Mouse (Mus musculus) forebrain, embryonic 11.5 days (tissue): ENCODE measurements around the gene Il17re. TPM values are rescaled to one million over a fixed set of nuclear protein-coding genes. Genes with fewer than 3 reads are reported as not detected.

Experiments used
- ATAC-seq: fragments of 200-750 bp; cut with Nextera tagmentation; replicated peaks from 2 replicates; pipeline ENCODE4 v1.8.0; 2017; ENCODE audit warnings: moderate TSS enrichment; ENCODE audit not compliant: low FRiP score
- DNase-seq: peaks from one replicate; pipeline ENCODE4 v3.0.0-alpha.2; 2017; ENCODE audit warnings: low spot score
- H3K27ac ChIP-seq: fragments of 300-500 bp; sonication (generic); 2 replicates; pipeline ENCODE4 v1.5.1; 2014; ENCODE audit warnings: low read depth, low read length
- H3K27me3 ChIP-seq: fragments of 300-500 bp; sonication (generic); 2 replicates; pipeline ENCODE4 v1.6.1; 2014; ENCODE audit warnings: mild to moderate bottlenecking, low read length, mixed read lengths; ENCODE audit not compliant: control insufficient read depth, insufficient read depth
- H3K36me3 ChIP-seq: fragments of 300-500 bp; sonication (generic); 2 replicates; pipeline ENCODE4 v1.6.1; 2014; ENCODE audit warnings: mild to moderate bottlenecking, low read length, moderate library complexity, mixed read lengths; ENCODE audit not compliant: control insufficient read depth, insufficient read depth
- H3K4me1 ChIP-seq: fragments of 300-500 bp; sonication (generic); replicated peaks from 2 replicates; pipeline ENCODE4 v1.6.1; 2014; ENCODE audit warnings: low read length, mixed read lengths; ENCODE audit not compliant: control insufficient read depth, insufficient read depth
- H3K4me2 ChIP-seq: fragments of 300-500 bp; sonication (generic); 2 replicates; pipeline ENCODE4 v1.6.1; 2014; ENCODE audit warnings: low read depth, mild to moderate bottlenecking, low read length, moderate library complexity, mixed read lengths; ENCODE audit not compliant: severe bottlenecking
- H3K4me3 ChIP-seq: fragments of 300-500 bp; sonication (generic); 2 replicates; pipeline ENCODE4 v1.5.1; 2014; ENCODE audit warnings: low read depth, low read length
- H3K9ac ChIP-seq: fragments of 300-500 bp; sonication (generic); 2 replicates; pipeline ENCODE4 v1.6.1; 2014; ENCODE audit warnings: low read length
- H3K9me3 ChIP-seq: fragments of 300-500 bp; sonication (generic); 2 replicates; pipeline ENCODE4 v1.6.1; 2016; ENCODE audit warnings: low read length, mixed read lengths; ENCODE audit not compliant: control insufficient read depth
- WGBS: fragments of 180-500 bp; shearing (Covaris S2); extraction: QIAGEN DNeasy Blood & Tissue Kit; methylation state at CpG from one replicate; pipeline ENCODE4 v1.1.7; 2014; 5-methylcytosine and 5-hydroxymethylcytosine counted together
- polyA plus RNA-seq: library from polyadenylated mRNA; unstranded; fragments of >200 nt; fragmentation: Nextera tagmentation; extraction: Ambion mirVana; gene quantifications from 2 replicates; pipeline ENCODE4 v1.2.1, GENCODE M21; 2014

The Il17re gene
- polyA plus RNA-seq, 1 experiment from 2014 or later: 1.0 TPM

DNA sequence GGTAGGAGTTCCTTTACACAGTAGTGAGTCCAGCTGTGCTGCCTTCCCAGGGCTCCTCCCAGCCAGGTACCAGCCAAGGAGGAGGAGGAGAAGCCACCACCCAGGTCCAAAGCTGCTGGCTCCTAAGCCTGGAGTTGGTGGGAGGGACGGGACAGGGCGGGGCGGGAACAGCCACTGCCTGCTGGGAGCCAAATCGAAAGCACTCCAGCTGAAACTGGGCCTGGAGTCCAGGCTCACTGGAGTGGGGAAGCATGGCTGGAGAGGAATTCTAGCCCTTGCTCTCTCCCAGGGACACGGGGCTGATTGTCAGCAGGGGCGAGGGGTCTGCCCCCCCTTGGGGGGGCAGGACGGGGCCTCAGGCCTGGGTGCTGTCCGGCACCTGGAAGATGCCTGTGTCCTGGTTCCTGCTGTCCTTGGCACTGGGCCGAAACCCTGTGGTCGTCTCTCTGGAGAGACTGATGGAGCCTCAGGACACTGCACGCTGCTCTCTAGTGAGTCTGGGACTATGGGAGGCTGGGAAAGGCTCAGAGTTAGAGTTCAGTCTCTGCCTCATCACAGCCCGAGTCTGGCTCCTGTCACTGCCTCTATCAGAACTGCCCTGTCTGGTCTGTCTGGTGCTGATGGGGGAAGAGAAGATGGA is 13.1 kb downstream of the Il17re start, which contains the start of gene Il17rc:
TSS of gene Il17rc (plus strand) at position 131 of the 640 bp plus-strand sequence.
- Histone ChIP-seq H3K36me3 (no peaks in the 10 kb centered on the region), H3K27me3 (peaks cover 7% of the 10 kb centered on the region), H3K27ac (no peak within 1 kb of the TSS), H3K4me2 (peak within 1 kb of the TSS; percentile 19; the same call in 1 of the 2 replicates), H3K4me3 (no peak within 1 kb of the TSS), H3K9ac (peak within 1 kb of the TSS; percentile 6; the same call in 1 of the 2 replicates), H3K9me3 (no peaks in the 10 kb centered on the region), H3K4me1 (peaks cover 8% of the 10 kb centered on the region; the same call in 1 of the 2 replicates)
- DNase-seq (no peak), ATAC-seq (no peak)
- WGBS: 22% methylated on average over 12 of the region's 12 CpGs

GRCm38 (mm10) chr6:113472061-113472460 is 13.8 kb downstream of the Il17re start:
- Histone ChIP-seq H3K36me3 (no peaks in the 10 kb centered on the region), H3K4me2 (no peak overlapping the region), H3K9ac (no peak overlapping the region), H3K4me1 (peaks cover 8% of the 10 kb centered on the region; the same call in 1 of the 2 replicates), H3K9me3 (no peaks in the 10 kb centered on the region), H3K27me3 (peaks cover 7% of the 10 kb centered on the region), H3K27ac (no peak overlapping the region), H3K4me3 (no peak overlapping the region)
- ATAC-seq (no peak), DNase-seq (no peak)
- WGBS: 65% methylated on average over 10 of the region's 10 CpGs

GRCm38 (mm10) chr6:113473246-113473645 is 15.0 kb downstream of the Il17re start:
- Histone ChIP-seq H3K27me3 (peaks cover 7% of the 10 kb centered on the region), H3K4me2 (no peak overlapping the region), H3K4me3 (no peak overlapping the region), H3K27ac (no peak overlapping the region), H3K9ac (no peak overlapping the region), H3K36me3 (no peaks in the 10 kb centered on the region), H3K4me1 (peaks cover 8% of the 10 kb centered on the region; the same call in 1 of the 2 replicates), H3K9me3 (no peaks in the 10 kb centered on the region)
- no peak for ATAC-seq
- DNase-seq: no peak
- WGBS: 87% methylated on average over 2 of the region's 2 CpGs

DNA sequence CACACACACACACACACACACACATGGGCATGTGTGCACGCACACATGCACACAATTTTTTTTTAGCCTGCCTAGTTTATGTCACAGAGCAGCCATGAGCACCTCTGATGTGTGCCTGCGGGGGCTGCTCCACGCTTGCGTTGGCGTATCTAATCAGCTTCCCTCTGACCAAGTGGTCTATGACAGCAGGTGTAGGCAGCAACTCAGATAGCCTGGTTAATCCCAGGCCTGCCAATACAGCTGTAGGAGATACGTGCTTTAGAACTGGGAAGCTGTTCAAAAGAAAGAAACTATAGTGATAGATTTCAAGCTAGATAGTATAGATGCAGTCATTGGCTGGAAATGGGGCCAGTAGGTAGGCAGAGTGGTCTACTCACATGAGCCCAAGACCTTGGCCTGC is 15.4 kb downstream of the Il17re start:
- Histone ChIP-seq H3K27me3 (peaks cover 7% of the 10 kb centered on the region), H3K9me3 (no peaks in the 10 kb centered on the region), H3K9ac (no peak overlapping the region), H3K4me3 (no peak overlapping the region), H3K27ac (no peak overlapping the region), H3K36me3 (no peaks in the 10 kb centered on the region), H3K4me2 (no peak overlapping the region), H3K4me1 (peaks cover 8% of the 10 kb centered on the region; the same call in 1 of the 2 replicates)
- 86% methylated on average over 6 of the region's 6 CpGs for WGBS
- no peak for ATAC-seq
- DNase-seq: no peak

GRCm38 (mm10) chr6:113477353-113477752 is 19.1 kb downstream of the Il17re start:
- 69% methylated on average over 7 of the region's 7 CpGs for WGBS
- Histone ChIP-seq H3K9me3 (no peaks in the 10 kb centered on the region), H3K9ac (no peak overlapping the region), H3K4me3 (no peak overlapping the region), H3K4me2 (no peak overlapping the region), H3K27ac (no peak overlapping the region), H3K4me1 (peaks cover 5% of the 10 kb centered on the region; the same call in 1 of the 2 replicates), H3K27me3 (no peaks in the 10 kb centered on the region), H3K36me3 (no peaks in the 10 kb centered on the region)
- no peak for DNase-seq
- ATAC-seq: no peak

DNA sequence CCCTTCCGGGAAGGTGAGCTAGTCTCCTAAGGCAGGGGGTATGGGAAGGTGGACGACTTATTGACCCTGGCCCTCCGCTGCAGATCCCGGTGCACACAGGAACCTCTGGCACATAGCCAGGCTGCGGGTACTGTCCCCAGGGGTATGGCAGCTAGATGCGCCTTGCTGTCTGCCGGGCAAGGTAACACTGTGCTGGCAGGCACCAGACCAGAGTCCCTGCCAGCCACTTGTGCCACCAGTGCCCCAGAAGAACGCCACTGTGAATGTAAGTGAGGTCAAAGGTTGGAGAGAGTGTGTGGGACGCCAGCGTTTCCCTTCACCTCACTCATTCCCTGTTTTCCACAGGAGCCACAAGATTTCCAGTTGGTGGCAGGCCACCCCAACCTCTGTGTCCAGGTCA is 20.6 kb downstream of the Il17re start:
- H3K4me1 ChIP-seq: peaks cover 7% of the 10 kb centered on the region
- no peaks in the 10 kb centered on the region for H3K27me3 ChIP-seq
- no peak overlapping the region for H3K9ac ChIP-seq
- no peaks in the 10 kb centered on the region for H3K9me3 ChIP-seq
- H3K4me2 ChIP-seq: no peak overlapping the region
- no peaks in the 10 kb centered on the region for H3K36me3 ChIP-seq
- DNase-seq (no peak), ATAC-seq (no peak)
- H3K4me3 ChIP-seq: no peak overlapping the region
- no peak overlapping the region for H3K27ac ChIP-seq
- 84% methylated on average over 10 of the region's 10 CpGs for WGBS

DNA sequence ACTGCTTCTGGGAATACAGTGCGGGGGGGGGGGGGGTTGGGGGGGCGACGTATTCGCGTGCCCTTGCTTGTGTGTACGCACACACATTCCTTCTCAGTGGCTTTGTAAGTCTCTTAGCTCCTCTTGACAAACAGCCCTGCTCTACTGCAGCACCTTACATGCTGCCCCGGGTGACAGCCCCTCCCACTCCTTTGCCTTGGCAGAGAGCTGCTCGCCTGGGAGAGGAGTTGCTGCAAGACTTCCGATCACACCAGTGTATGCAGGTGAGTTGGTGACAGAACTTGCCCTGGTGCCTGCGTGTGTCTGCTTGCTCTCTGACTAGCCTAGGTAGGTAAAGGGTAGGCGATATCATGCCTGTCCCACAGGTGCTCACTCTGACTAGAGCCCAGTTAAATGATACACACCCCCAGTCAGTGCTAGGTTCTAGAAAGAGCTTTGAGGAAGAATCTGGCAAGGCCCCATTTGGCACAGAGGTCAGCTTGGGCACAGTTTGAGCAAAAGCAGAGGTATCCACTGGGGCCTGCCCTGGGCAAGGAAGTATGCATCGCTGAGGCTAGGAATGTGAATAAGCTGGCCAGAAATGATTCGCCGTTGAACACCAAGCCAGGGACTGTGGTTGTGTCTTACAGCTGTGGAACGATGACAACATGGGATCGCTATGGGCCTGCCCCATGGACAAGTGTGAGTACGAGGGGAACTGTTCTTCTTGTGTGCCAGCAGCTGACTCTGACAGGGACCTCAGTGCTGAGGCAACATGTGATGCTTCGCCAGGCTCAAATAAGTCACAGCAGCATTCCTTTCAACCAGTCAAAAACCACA is 22.5 kb downstream of the Il17re start:
- no peaks in the 10 kb centered on the region for H3K9me3 ChIP-seq
- H3K27me3 ChIP-seq: no peaks in the 10 kb centered on the region

GRCm38 (mm10) chr6:113482477-113483099 is 24.3 kb downstream of the Il17re start:
- H3K27ac ChIP-seq: peak overlapping the region; percentile 73
- DNase-seq (peak; percentile 72), ATAC-seq (peak; percentile 52)
- H3K27me3 ChIP-seq: no peaks in the 10 kb centered on the region
- H3K4me2 ChIP-seq: peak overlapping the region; percentile 88
- under 1% methylated on average over 65 of the region's 65 CpGs for WGBS
- H3K9me3 ChIP-seq: no peaks in the 10 kb centered on the region
- H3K4me1 ChIP-seq: peaks cover 8% of the 10 kb centered on the region
- H3K9ac ChIP-seq: peak overlapping the region; percentile 79
- H3K4me3 ChIP-seq: peak overlapping the region; percentile 62
- no peaks in the 10 kb centered on the region for H3K36me3 ChIP-seq

More for the DNA sequence above, 22.5 kb downstream of the Il17re start:
- no peak for DNase-seq
- Histone ChIP-seq H3K4me1 (peaks cover 8% of the 10 kb centered on the region), H3K4me2 (no peak overlapping the region), H3K4me3 (no peak overlapping the region), H3K9ac (no peak overlapping the region), H3K27ac (no peak overlapping the region), H3K36me3 (no peaks in the 10 kb centered on the region)
- 71% methylated on average over 18 of the region's 18 CpGs for WGBS
- ATAC-seq: no peak
